Mouse (Mus musculus): ENCODE results near the gene Cblb. TPM values are rescaled to one million over a fixed set of nuclear protein-coding genes. Genes with fewer than 3 reads are reported as not detected.

Cblb gene
- total RNA-seq, 2 experiments from 2014 or later = 15.1 to 16.2 TPM

DNA sequence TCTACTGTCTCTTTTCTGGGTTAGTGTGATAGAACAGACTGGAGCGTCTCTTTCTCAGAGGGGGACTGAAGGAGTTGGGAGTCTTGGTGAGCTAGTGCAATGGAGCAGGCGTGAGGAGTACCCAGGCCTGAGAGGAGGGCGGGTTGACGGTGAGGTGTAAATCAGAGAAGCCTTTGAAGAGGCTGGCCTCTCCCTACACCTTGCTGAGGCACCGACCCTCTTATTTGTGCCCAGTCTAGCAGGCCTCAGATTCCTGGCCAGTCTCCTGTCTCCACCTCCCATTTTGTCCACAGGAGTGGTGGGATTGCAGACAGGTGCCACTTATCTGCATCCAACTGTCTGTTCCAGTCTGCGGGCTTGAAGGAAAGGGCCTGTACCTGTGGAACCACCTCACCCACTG is 117.0 kb downstream of the Cblb start:
- intact Hi-C loops (cut with DNase I) = no loop called here
- H3K4me3 ChIP-seq = no peak overlapping the region
- no peak overlapping the region for H3K27ac ChIP-seq
- TF ChIP-seq CTCF (IDR thresholded peaks at IDR 0.05) = no peak
- DNase-seq = no peak

DNA sequence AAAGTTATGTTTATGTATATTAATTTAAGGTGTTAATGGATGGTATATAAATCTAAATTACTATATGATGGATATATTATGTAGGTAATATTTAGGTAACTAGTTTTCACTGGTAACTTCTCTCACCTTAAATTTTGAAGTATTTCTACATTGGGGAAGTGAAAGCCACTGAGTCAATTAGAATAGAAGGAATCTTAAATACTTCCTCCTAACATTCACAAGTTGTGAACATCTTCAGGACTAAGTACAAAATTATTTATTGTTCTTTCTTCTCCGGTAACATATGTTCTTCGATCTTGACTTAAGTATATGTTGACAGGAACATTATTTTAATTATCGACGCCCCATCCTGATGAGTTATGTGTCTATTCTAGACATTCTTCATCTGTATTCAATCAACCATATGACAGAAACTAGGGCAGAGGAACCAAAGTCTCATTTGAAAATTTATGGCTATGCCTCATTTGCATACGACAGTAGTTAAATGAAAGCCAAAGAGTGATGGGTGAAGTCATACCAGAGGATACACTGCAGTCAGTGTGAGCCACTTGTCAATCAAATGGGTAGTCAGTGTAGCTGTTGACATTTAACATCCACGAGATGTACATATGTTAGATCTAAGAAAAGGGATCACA is 118.2 kb downstream of the Cblb start:
- no peak for TF ChIP-seq CTCF (IDR thresholded peaks at IDR 0.05)
- Histone ChIP-seq H3K27ac (no peak overlapping the region), H3K4me3 (no peak overlapping the region)
- DNase-seq = no peak
- intact Hi-C loops (cut with DNase I) = no loop called here

- no peak for DNase-seq
- TF ChIP-seq CTCF (IDR thresholded peaks at IDR 0.05) = no peak
- Histone ChIP-seq H3K4me3 (no peak overlapping the region), H3K27ac (no peak overlapping the region)
- intact Hi-C loops (cut with DNase I) = no loop called here
These were observed 124.1 kb downstream of the Cblb start for GRCm38 (mm10) chr16:52155030-52155696.

GRCm38 (mm10) chr16:52159958-52160504 is 129.0 kb downstream of the Cblb start:
- DNase-seq = no peak
- Histone ChIP-seq H3K27ac (no peak overlapping the region), H3K4me3 (no peak overlapping the region)
- TF ChIP-seq CTCF (IDR thresholded peaks at IDR 0.05) = no peak
- intact Hi-C loops (cut with DNase I) = no loop called here

DNA sequence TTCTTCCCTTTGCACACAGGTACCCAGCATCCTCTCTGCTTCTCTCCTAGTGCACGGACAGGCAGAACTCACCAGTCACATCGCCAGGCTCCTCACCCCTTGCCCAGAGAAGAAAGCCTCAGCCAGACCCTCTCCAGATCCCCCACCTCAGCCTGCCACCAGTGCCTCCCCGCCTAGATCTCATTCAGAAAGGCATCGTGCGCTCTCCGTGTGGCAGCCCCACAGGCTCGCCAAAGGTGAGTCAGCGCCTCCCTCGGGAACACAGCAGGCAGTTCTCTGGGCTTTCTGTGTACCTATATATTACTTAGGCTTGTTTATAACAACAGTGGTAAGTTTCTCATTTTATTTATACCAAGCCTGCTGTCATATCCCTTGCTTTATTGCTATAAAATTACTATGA is 133.2 kb downstream of the Cblb start:
- no peak for DNase-seq
- intact Hi-C loops (cut with DNase I) = no loop called here
- TF ChIP-seq CTCF (IDR thresholded peaks at IDR 0.05) = no peak

DNA sequence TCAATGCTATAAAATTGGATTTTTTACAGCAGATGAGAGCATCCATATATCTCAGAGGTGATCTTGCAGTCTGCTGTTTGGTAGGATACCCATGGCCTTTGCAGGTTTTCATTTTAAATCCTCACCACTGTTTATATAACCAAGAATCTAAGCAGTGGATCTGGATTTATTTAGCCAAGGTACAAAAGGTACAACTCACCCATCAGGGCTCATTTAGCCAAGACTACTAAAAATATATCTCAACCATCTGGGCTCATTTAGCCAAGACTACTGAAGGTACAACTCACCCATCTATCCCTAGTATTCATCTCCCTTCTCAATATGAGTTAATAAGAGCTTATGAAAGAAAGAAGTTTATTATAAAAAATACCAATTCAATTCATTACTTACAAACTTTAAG is 142.2 kb downstream of the Cblb start:
- Histone ChIP-seq H3K4me3 (no peak overlapping the region), H3K27ac (no peak overlapping the region)
- DNase-seq = no peak
- intact Hi-C loops (cut with DNase I) = no loop called here
- TF ChIP-seq CTCF (IDR thresholded peaks at IDR 0.05) = no peak

More for the DNA sequence above, 133.2 kb downstream of the Cblb start:
- Histone ChIP-seq H3K27ac (no peak overlapping the region), H3K4me3 (no peak overlapping the region)

DNA sequence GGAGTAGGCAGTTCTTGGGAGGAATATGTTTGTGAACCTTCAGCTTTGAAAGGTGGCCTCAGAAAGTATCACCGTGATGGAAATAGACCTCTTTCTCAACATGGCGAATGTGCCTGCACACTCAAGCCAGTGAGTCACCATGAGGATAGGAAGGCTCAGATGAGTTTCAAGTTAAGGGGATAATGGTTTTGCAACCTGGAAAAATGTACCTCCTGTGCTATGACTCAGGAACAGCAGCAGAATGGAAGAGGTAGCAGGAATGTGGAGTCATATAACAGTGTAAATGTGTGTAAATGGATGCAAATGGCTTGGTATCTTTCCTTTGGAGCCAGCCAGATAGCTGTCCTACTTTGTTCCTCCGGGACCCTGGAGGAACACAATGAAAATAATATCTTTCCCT is 148.8 kb downstream of the Cblb start:
- Histone ChIP-seq H3K4me3 (no peak overlapping the region), H3K27ac (no peak overlapping the region)
- no peak for TF ChIP-seq CTCF (IDR thresholded peaks at IDR 0.05)
- intact Hi-C loops (cut with DNase I) = loop anchor here (5.0 kb wide), 1 partner anchor 148 kb away; the partner anchor contains the start of gene Cblb
- no peak for DNase-seq

DNA sequence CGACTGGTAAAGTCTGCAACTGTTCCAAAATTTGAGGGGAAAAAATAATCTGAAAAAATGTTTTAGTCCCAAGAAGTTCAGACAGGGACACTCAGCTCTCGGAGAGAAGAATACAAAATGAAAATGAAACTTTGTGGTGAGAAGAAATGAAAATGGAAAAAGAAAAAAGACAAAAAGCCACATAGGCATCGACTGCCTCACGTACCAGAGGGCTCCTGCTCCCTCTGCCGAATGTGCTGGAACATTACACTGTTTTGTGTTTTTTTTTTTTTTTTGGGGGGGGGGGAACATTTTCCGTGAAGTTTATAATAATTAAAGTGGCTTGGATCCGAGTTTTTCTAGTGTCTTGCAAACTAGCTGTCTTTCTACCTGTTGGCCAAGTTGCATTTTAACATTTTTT is 151.0 kb downstream of the Cblb start:
- intact Hi-C loops (cut with DNase I) = loop anchor here (5.0 kb wide), 1 partner anchor 150 kb away; the partner anchor contains the start of gene Cblb
- DNase-seq = no peak
- TF ChIP-seq CTCF (IDR thresholded peaks at IDR 0.05) = peak; percentile 55

GRCm38 (mm10) chr16:52184350-52184749 is 153.3 kb downstream of the Cblb start:
- H3K27ac ChIP-seq = no peak overlapping the region
- no peak overlapping the region for H3K4me3 ChIP-seq
- intact Hi-C loops (cut with DNase I) = loop anchor here (5.0 kb wide), 1 partner anchor 152 kb away; the partner anchor contains the start of gene Cblb
- DNase-seq = no peak
- TF ChIP-seq CTCF (IDR thresholded peaks at IDR 0.05) = no peak

More for the DNA sequence above, 151.0 kb downstream of the Cblb start:
- Histone ChIP-seq H3K4me3 (peak overlapping the region; percentile 46), H3K27ac (no peak overlapping the region; the same call in 1 of the 2 replicates)

DNA sequence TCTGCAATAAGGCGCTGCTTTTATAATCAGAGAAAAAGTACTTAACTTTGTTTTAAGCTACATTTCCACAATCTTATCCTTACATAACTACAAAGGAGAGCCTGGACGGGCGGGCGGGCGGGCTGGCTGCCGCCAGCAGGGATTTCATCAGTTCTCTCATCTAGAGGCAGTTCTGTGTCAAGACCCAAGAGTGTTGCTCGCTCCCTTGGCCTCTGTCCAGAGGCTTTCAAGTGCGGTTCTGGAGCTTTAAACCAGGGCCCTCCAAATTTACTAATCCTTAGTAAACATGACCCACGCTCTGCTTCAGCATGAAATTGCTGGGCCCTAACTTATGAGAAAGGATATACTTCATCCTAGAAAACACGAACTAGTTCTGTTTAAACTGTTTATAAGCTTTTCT is 155.7 kb downstream of the Cblb start:
- intact Hi-C loops (cut with DNase I) = no loop called here
- peak; percentile 62 for DNase-seq
- no peak for TF ChIP-seq CTCF (IDR thresholded peaks at IDR 0.05)
- Histone ChIP-seq H3K4me3 (no peak overlapping the region), H3K27ac (no peak overlapping the region)

- no peak for DNase-seq
- intact Hi-C loops (cut with DNase I) = no loop called here
- TF ChIP-seq CTCF (IDR thresholded peaks at IDR 0.05) = peak; percentile 51
- no peak overlapping the region for H3K27ac ChIP-seq
- H3K4me3 ChIP-seq = no peak overlapping the region
These were observed 158.1 kb downstream of the Cblb start for GRCm38 (mm10) chr16:52189103-52189502.

DNA sequence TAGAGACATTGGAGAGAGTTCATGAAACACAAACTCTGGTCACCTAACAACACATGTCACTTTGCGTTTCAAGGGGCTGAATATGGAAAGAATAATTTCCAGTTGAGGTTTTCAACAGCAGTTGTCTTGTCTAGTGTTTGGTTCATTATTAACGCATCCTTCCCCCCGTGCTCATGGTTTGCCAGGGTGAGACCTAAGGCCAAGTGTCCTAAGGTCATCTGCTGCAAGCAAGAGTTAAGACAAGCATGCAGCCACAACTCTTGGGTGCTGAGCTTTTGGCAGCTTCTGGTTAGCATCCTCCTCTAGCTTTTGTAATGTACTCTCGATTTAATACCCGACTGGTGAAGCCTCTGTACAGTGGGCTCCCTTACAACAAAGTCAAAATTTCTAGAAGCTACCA is 159.7 kb downstream of the Cblb start:
- intact Hi-C loops (cut with DNase I) = no loop called here
- no peak for DNase-seq
- no peak for TF ChIP-seq CTCF (IDR thresholded peaks at IDR 0.05)
- Histone ChIP-seq H3K4me3 (no peak overlapping the region), H3K27ac (no peak overlapping the region)

DNA sequence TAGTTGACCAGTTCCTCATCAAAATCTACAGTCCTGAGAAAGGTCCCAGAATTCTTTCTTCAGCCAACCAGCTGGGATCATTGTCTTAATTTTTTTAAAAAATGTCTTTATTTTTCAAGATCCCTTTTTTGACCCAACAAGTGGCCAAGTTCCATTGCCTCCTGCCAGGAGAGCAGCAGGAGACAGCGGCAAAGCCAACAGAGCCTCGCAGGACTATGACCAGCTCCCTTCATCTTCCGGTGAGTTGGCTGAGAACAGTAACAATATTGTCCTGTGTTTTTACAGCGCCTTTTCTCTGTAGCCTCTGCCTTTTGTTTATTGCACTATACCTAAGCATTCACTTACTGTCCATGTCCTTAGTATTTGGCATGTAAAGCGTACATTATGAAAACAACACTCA is 163.0 kb downstream of the Cblb start:
- H3K27ac ChIP-seq = no peak overlapping the region
- no peak overlapping the region for H3K4me3 ChIP-seq
- TF ChIP-seq CTCF (IDR thresholded peaks at IDR 0.05) = no peak
- intact Hi-C loops (cut with DNase I) = no loop called here
- DNase-seq = peak; percentile 48
